Mouse (Mus musculus) hindbrain, embryonic 15.5 days (tissue): Measurements from ENCODE around the gene Smco3. TPM values are rescaled to one million over a fixed set of nuclear protein-coding genes. Genes with fewer than 3 reads are reported as not detected.
A peak's percentile ranks its signal among the peaks of the same experiment; 100 is the strongest.
"Not testable (repeated sequence)": the region's sequence is repeated elsewhere in the genome, so short reads cannot be mapped to it uniquely, and the experiment has no call there.

Experiments
- ATAC-seq: fragments of 200-750 bp; cut with Nextera tagmentation; 2 replicates; pipeline ENCODE4 v1.8.0; 2017; ENCODE audit warnings: low read depth, moderate number of reproducible peaks, moderate TSS enrichment; ENCODE audit not compliant: low FRiP score
- H3K27ac ChIP-seq: fragments of 300-500 bp; sonication (generic); replicated peaks from 2 replicates; pipeline ENCODE4 v1.5.1; 2015; ENCODE audit warnings: mild to moderate bottlenecking, inconsistent platforms
- H3K27me3 ChIP-seq: fragments of 300-500 bp; sonication (generic); 2 replicates; pipeline ENCODE4 v1.6.1; 2015; ENCODE audit warnings: control low read depth, inconsistent platforms
- H3K36me3 ChIP-seq: fragments of 300-500 bp; sonication (generic); 2 replicates; pipeline ENCODE4 v1.6.1; 2015; ENCODE audit warnings: control low read depth, inconsistent platforms
- H3K4me1 ChIP-seq: fragments of 300-500 bp; sonication (generic); replicated peaks from 2 replicates; pipeline ENCODE4 v1.6.1; 2015; ENCODE audit warnings: control low read depth, inconsistent platforms
- H3K4me2 ChIP-seq: fragments of 300-500 bp; sonication (generic); 2 replicates; pipeline ENCODE4 v1.6.1; 2015; ENCODE audit warnings: moderate library complexity, mild to moderate bottlenecking, inconsistent platforms
- H3K4me3 ChIP-seq: fragments of 300-500 bp; sonication (generic); 2 replicates; pipeline ENCODE4 v1.5.1; 2015; ENCODE audit warnings: mild to moderate bottlenecking, inconsistent platforms
- H3K9ac ChIP-seq: fragments of 300-500 bp; sonication (generic); 2 replicates; pipeline ENCODE4 v1.6.1; 2015; ENCODE audit warnings: inconsistent platforms
- H3K9me3 ChIP-seq: fragments of 300-500 bp; sonication (generic); 2 replicates; pipeline ENCODE4 v1.6.1; 2016; ENCODE audit warnings: control low read depth, inconsistent platforms
- WGBS: fragments of 180-500 bp; shearing (Covaris S2); methylation state at CpG from one replicate; pipeline ENCODE4 v1.1.7; 2015; 5-methylcytosine and 5-hydroxymethylcytosine counted together
- polyA plus RNA-seq: library from polyadenylated mRNA; unstranded; fragments of >200 nt; fragmentation: Nextera tagmentation; extraction: Ambion mirVana; gene quantifications from 2 replicates; pipeline ENCODE4 v1.2.1, GENCODE M21; 2015

Smco3 gene
- polyA plus RNA-seq, 1 experiment from 2014 or later = 1.4 TPM

GRCm38 (mm10) chr6:136803093-136803738 is 32.0 kb downstream of the Smco3 start:
- Histone ChIP-seq H3K9me3 (no peaks in the 10 kb centered on the region), H3K27ac (peak overlapping the region; percentile 100), H3K4me1 (peaks cover 23% of the 10 kb centered on the region), H3K9ac (peak overlapping the region; percentile 93), H3K36me3 (no peaks in the 10 kb centered on the region), H3K4me3 (peak overlapping the region; percentile 77), H3K4me2 (peak overlapping the region; percentile 75), H3K27me3 (no peaks in the 10 kb centered on the region)
- WGBS = 27% methylated on average over 12 of the region's 12 CpGs
- no peak for ATAC-seq

GRCm38 (mm10) chr6:136801274-136801673 is 34.0 kb downstream of the Smco3 start:
- H3K4me3 ChIP-seq = no peak overlapping the region
- H3K9ac ChIP-seq = no peak overlapping the region
- no peaks in the 10 kb centered on the region for H3K36me3 ChIP-seq
- H3K27me3 ChIP-seq = no peaks in the 10 kb centered on the region
- no peaks in the 10 kb centered on the region for H3K9me3 ChIP-seq
- no peak overlapping the region for H3K27ac ChIP-seq
- 86% methylated on average over 6 of the region's 6 CpGs for WGBS
- H3K4me2 ChIP-seq = no peak overlapping the region
- no peak for ATAC-seq
- H3K4me1 ChIP-seq = peaks cover 17% of the 10 kb centered on the region

GRCm38 (mm10) chr6:136800710-136801109 is 34.5 kb downstream of the Smco3 start:
- WGBS = 92% methylated on average over 8 of the region's 8 CpGs
- H3K4me1 ChIP-seq = peaks cover 17% of the 10 kb centered on the region
- no peaks in the 10 kb centered on the region for H3K36me3 ChIP-seq
- H3K27me3 ChIP-seq = no peaks in the 10 kb centered on the region
- no peak overlapping the region for H3K27ac ChIP-seq
- ATAC-seq = no peak
- no peak overlapping the region for H3K9ac ChIP-seq
- H3K4me3 ChIP-seq = no peak overlapping the region
- H3K4me2 ChIP-seq = no peak overlapping the region
- H3K9me3 ChIP-seq = no peaks in the 10 kb centered on the region

- 87% methylated on average over 3 of the region's 3 CpGs for WGBS
- not testable (repeated sequence) for H3K9ac ChIP-seq, H3K36me3 ChIP-seq, H3K4me3 ChIP-seq, H3K4me2 ChIP-seq, H3K27me3 ChIP-seq, ATAC-seq, H3K9me3 ChIP-seq, H3K27ac ChIP-seq
- peaks cover 14% of the 10 kb centered on the region for H3K4me1 ChIP-seq
These were observed 37.2 kb downstream of the Smco3 start for GRCm38 (mm10) chr6:136797874-136798693.

GRCm38 (mm10) chr6:136795850-136796249 is 39.4 kb downstream of the Smco3 start:
- Histone ChIP-seq H3K4me1 (peaks cover 10% of the 10 kb centered on the region), H3K27ac (no peak overlapping the region), H3K9me3 (no peaks in the 10 kb centered on the region), H3K9ac (no peak overlapping the region), H3K4me3 (no peak overlapping the region), H3K27me3 (no peaks in the 10 kb centered on the region), H3K4me2 (no peak overlapping the region), H3K36me3 (no peaks in the 10 kb centered on the region)
- peak; percentile 34; the same call in 1 of the 2 replicates for ATAC-seq
- WGBS = 47% methylated on average over 6 of the region's 6 CpGs

GRCm38 (mm10) chr6:136795110-136795509 is 40.1 kb downstream of the Smco3 start:
- Histone ChIP-seq H3K4me1 (peaks cover 10% of the 10 kb centered on the region), H3K4me3 (no peak overlapping the region), H3K27me3 (no peaks in the 10 kb centered on the region), H3K4me2 (no peak overlapping the region), H3K9ac (no peak overlapping the region), H3K36me3 (no peaks in the 10 kb centered on the region), H3K9me3 (no peaks in the 10 kb centered on the region), H3K27ac (no peak overlapping the region)
- no peak for ATAC-seq
- WGBS = 68% methylated on average over 1 of the region's 1 CpGs

GRCm38 (mm10) chr6:136793831-136794525 is 41.3 kb downstream of the Smco3 start:
- no peak for ATAC-seq
- Histone ChIP-seq H3K4me3 (peak overlapping the region; percentile 33), H3K27me3 (no peaks in the 10 kb centered on the region), H3K27ac (no peak overlapping the region), H3K4me2 (peak overlapping the region; percentile 68), H3K9ac (0 out of 2 replicates have a peak overlapping the region, but pooled peaks have one; percentile 4), H3K36me3 (no peaks in the 10 kb centered on the region), H3K4me1 (peaks cover 10% of the 10 kb centered on the region), H3K9me3 (no peaks in the 10 kb centered on the region)
- WGBS = under 1% methylated on average over 24 of the region's 24 CpGs

- no peaks in the 10 kb centered on the region for H3K27me3 ChIP-seq
- peak overlapping the region; percentile 33 for H3K4me3 ChIP-seq
- WGBS = 31% methylated on average over 16 of the region's 16 CpGs
- H3K4me1 ChIP-seq = peaks cover 10% of the 10 kb centered on the region
- 0 out of 2 replicates have a peak overlapping the region, but pooled peaks have one; percentile 4 for H3K9ac ChIP-seq
- H3K36me3 ChIP-seq = no peaks in the 10 kb centered on the region
- H3K4me2 ChIP-seq = peak overlapping the region; percentile 68
- H3K27ac ChIP-seq = no peak overlapping the region
- H3K9me3 ChIP-seq = no peaks in the 10 kb centered on the region
- no peak for ATAC-seq
These were observed 42.1 kb downstream of the Smco3 start for GRCm38 (mm10) chr6:136792884-136793758.

GRCm38 (mm10) chr6:136789391-136789971 is 45.8 kb downstream of the Smco3 start:
- ATAC-seq = no peak
- Histone ChIP-seq H3K4me2 (no peak overlapping the region), H3K9ac (no peak overlapping the region), H3K9me3 (no peaks in the 10 kb centered on the region), H3K4me1 (peaks cover 10% of the 10 kb centered on the region), H3K27me3 (no peaks in the 10 kb centered on the region), H3K4me3 (no peak overlapping the region), H3K36me3 (no peaks in the 10 kb centered on the region), H3K27ac (no peak overlapping the region)
- WGBS = 77% methylated on average over 5 of the region's 5 CpGs

- Histone ChIP-seq H3K4me1 (no peaks in the 10 kb centered on the region), H3K9me3 (no peaks in the 10 kb centered on the region), H3K27ac (no peak overlapping the region), H3K4me3 (no peak overlapping the region), H3K9ac (no peak overlapping the region), H3K4me2 (no peak overlapping the region), H3K27me3 (no peaks in the 10 kb centered on the region), H3K36me3 (no peaks in the 10 kb centered on the region)
- 80% methylated on average over 9 of the region's 9 CpGs for WGBS
- ATAC-seq = no peak
These were observed 52.5 kb downstream of the Smco3 start for GRCm38 (mm10) chr6:136782761-136783160.

GRCm38 (mm10) chr6:136782146-136782545 is 53.1 kb downstream of the Smco3 start:
- H3K36me3 ChIP-seq = no peaks in the 10 kb centered on the region
- no peak overlapping the region for H3K9ac ChIP-seq
- H3K27ac ChIP-seq = no peak overlapping the region
- H3K4me2 ChIP-seq = no peak overlapping the region
- no peaks in the 10 kb centered on the region for H3K9me3 ChIP-seq
- 81% methylated on average over 12 of the region's 12 CpGs for WGBS
- no peak for ATAC-seq
- H3K4me1 ChIP-seq = no peaks in the 10 kb centered on the region
- H3K27me3 ChIP-seq = no peaks in the 10 kb centered on the region
- H3K4me3 ChIP-seq = no peak overlapping the region
